Mouse (Mus musculus): ENCODE measurements around the gene Fam19a1.

- TF ChIP-seq POLR2A (IDR thresholded peaks at IDR 0.05; ENCODE audit: control insufficient read depth, low read depth, low read length) (no peak), CTCF (IDR thresholded peaks at IDR 0.05; ENCODE audit: control insufficient read depth, insufficient read depth, insufficient replicate concordance, low read depth, low read length) (no peak)
Observed at GRCm38 (mm10) chr6:96289672-96290071, 176.7 kb downstream of the Fam19a1 start.

Measured in testis, adult 2 months (tissue).